Mouse (Mus musculus): ENCODE measurements around the gene Pinlyp. TPM values are rescaled to one million over a fixed set of nuclear protein-coding genes. Genes with fewer than 3 reads are reported as not detected.

Gene Pinlyp
- total and polyA plus RNA-seq, 3 experiments, result 6.1 to 17.3 (median 6.6) TPM

DNA sequence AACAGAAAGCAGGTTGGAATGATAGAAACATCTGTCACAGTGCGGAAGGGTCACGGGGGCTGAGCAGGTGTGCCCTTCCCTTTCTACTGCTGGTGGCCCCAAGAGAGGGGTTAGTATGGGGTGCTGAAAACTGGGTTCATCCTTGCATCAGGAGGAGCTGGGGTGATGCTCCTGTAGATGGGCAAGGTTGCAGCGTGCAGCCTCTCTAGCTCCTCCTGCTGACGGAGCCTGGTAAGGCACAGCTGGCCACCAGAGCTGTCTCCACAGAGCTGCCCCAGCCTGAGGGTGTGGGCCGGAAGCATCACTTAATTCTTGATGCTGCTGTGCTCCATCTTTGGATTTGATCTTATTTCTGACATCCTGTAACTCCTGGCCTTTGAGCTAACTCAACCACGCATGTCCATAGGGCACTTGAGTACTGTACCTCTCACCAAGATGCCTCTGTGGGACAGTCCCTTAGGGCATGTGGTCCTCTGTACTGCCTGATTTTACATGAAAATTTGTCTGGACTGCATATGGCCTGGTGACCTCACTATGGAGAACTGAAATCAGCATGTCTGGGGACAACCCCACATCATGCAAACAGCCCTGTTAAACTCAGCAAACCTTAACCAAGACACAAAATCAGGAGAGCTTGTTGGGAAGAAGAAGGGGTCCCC lies 18.8 kb upstream of the Pinlyp start (continued):
- TF ChIP-seq HCFC1 (IDR thresholded peaks at IDR 0.05; ENCODE audit: low read depth, low read length) (peak; percentile 26; the same call in 1 of the 2 replicates), ELF1 (IDR thresholded peaks at IDR 0.05; ENCODE audit: low read depth, low read length) (peak; percentile 48), PAX5 (IDR thresholded peaks at IDR 0.05; ENCODE audit: low read length) (no peak), CHD2 (IDR thresholded peaks at IDR 0.05; ENCODE audit: low read length) (no peak; the same call in 1 of the 2 replicates), IRF4 (IDR thresholded peaks at IDR 0.05; ENCODE audit: low read depth, low read length) (peak; percentile 68), EP300 (IDR thresholded peaks at IDR 0.05; ENCODE audit: low read length) (peak; percentile 84), RCOR1 (conservative IDR thresholded peaks at IDR 0.05; ENCODE audit: low read depth, low read length) (peak; percentile 27; the same call in 1 of the 2 replicates), E2F4 (IDR thresholded peaks at IDR 0.05; ENCODE audit: insufficient replicate concordance, low read depth, low read length) (no peak), KAT2A (IDR thresholded peaks at IDR 0.05; ENCODE audit: insufficient replicate concordance, low read length) (no peak), UBTF (IDR thresholded peaks at IDR 0.05; ENCODE audit: low read depth, low read length) (no peak), GABPA (IDR thresholded peaks at IDR 0.05; ENCODE audit: insufficient replicate concordance, low read depth, low read length) (no peak), MAZ (IDR thresholded peaks at IDR 0.05; ENCODE audit: low read depth, low read length) (0 out of 2 replicates have a peak, but pooled peaks have one; percentile 10), TCF12 (IDR thresholded peaks at IDR 0.05; ENCODE audit: low read depth, low read length) (peak; percentile 79), JUND (conservative IDR thresholded peaks at IDR 0.05; ENCODE audit: low read depth, low read length) (peak; percentile 59), MAFK (IDR thresholded peaks at IDR 0.05; ENCODE audit: insufficient replicate concordance, low read length) (peak; percentile 56; the same call in 1 of the 2 replicates), POLR2A (IDR thresholded peaks at IDR 0.05; ENCODE audit: low read depth, low read length) (no peak), CHD1 (IDR thresholded peaks at IDR 0.05; ENCODE audit: low read depth, low read length) (no peak)

DNA sequence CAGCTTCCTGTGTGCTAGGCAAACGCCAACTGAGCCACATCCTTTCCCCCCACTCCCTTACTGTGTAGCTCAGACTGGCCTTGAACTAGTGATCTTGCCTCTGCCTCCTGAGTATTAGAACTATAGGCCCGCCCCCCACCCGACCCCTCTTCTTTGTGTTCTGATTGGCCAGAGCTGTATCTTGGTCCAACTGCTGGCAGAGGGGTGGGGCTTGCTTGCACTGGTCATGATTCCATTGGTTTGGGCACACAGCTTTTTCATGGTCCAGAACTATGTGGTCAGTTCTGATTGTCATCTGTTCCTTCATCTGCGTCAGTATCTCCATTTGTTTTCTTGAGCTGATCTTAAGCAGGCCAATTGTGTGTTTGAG lies 17.9 kb upstream of the Pinlyp start:
- peak; percentile 84 for DNase-seq (ENCODE audit: extremely low read depth)
- Histone ChIP-seq H3K9ac (ENCODE audit: insufficient read depth, low read depth) (peak overlapping the region; percentile 21), H3K27ac (ENCODE audit: insufficient read depth, low read depth) (peak overlapping the region; percentile 100), H3K4me1 (ENCODE audit: control insufficient read depth in 1 of 2, insufficient read depth in 2 of 2) (peaks cover 53 to 93% of the 10 kb centered on the region in 2 experiments), H3K36me3 (replicated peaks in 1 of 2; ENCODE audit: control insufficient read depth in 1 of 2, insufficient read depth in 1 of 2, low read length in 1 of 2) (peaks cover 44 to 67% of the 10 kb centered on the region in 2 experiments), H3K27me3 (replicated peaks) (no peaks in the 10 kb centered on the region), H3K9me3 (replicated peaks; ENCODE audit: low read length) (no peaks in the 10 kb centered on the region), H3K4me2 (ENCODE audit: insufficient read depth, low read depth, poor library complexity, severe bottlenecking) (peak overlapping the region; percentile 67), H3K79me2 (replicated peaks; ENCODE audit: control insufficient read depth, extremely low read depth, insufficient read depth, poor library complexity, severe bottlenecking) (peaks cover 15% of the 10 kb centered on the region; the same call in 1 of the 2 replicates), H3K4me3 (replicated peaks in 1 of 3; ENCODE audit: low read depth in 2 of 3, low read length in 2 of 3, poor library complexity in 1 of 3) (peak overlapping the region; percentile 6 to 47 (median 24))
- TF ChIP-seq ETS1 (conservative IDR thresholded peaks at IDR 0.05; ENCODE audit: low read depth, low read length) (peak; percentile 50; the same call in 1 of the 2 replicates), MXI1 (IDR thresholded peaks at IDR 0.05; ENCODE audit: low read depth, low read length) (no peak), ZNF384 (IDR thresholded peaks at IDR 0.05; ENCODE audit: low read depth, low read length) (no peak), TBP (conservative IDR thresholded peaks at IDR 0.05; ENCODE audit: low read depth, low read length) (0 out of 2 replicates have a peak, but pooled peaks have one; percentile 16), SIN3A (IDR thresholded peaks at IDR 0.05; ENCODE audit: low read length) (peak; percentile 17; the same call in 1 of the 2 replicates), EP300 (IDR thresholded peaks at IDR 0.05; ENCODE audit: low read length) (0 out of 2 replicates have a peak, but pooled peaks have one; percentile 8), CHD2 (IDR thresholded peaks at IDR 0.05; ENCODE audit: low read length) (no peak), JUND (conservative IDR thresholded peaks at IDR 0.05; ENCODE audit: low read depth, low read length) (no peak), HCFC1 (IDR thresholded peaks at IDR 0.05; ENCODE audit: low read depth, low read length) (peak; percentile 18; the same call in 1 of the 2 replicates), E2F4 (IDR thresholded peaks at IDR 0.05; ENCODE audit: insufficient replicate concordance, low read depth, low read length) (no peak), POLR2A (IDR thresholded peaks at IDR 0.05; ENCODE audit: low read depth, low read length) (peak; percentile 43), USF1 (IDR thresholded peaks at IDR 0.05; ENCODE audit: low read depth, low read length) (no peak)
- in situ Hi-C loops (cut with MboI; ENCODE audit: low pct_ligation_motif_present, low pct_unique_long_range_greater_than_20kb, low sequenced_read_pairs) (no loop called here), dilution Hi-C loops (cut with MboI; ENCODE audit: extremely low pct_ligation_motif_present, extremely low pct_unique_long_range_greater_than_20kb, low sequenced_read_pairs) (no loop called here)

All from CH12.LX (cell line).